24 mouse cellular contexts compared by ENCODE assay signal in the genomic region with DNA sequence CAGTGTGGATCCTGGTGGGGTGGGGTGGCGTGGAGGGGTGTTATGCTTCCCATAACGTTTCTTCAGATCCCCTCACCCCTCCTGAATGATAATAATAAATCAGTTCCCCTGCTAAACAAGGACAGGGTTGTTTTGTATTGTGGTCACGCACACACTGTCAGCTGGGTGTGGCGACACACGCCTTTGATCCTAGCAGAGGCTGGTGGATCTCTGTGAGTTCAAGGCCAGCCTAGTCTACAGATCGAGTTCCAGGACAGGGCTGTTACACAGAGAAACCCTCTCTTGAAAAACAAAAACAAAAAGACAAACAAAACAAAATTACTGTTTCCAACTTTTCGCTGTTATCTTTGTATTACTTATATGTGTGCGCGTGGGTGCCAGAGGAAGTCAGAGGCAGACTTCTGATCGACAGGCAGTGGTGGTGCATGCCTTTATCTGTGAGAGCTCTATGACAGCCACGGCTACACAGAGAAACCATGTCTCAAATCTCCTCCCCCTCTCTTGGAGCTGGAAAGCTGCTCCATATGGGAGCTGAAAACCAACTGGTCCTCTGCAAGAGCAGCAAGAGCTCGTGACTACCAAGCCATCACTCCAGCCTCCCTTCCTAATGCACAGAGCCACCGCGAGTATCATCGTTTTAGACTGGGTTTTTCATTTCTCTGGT. TPM values are rescaled to one million over a fixed set of nuclear protein-coding genes. Genes with fewer than 3 reads are reported as not detected.
DNase-seq lines count a peak whose midpoint lies in the region; ATAC-seq lines count a peak whose summit lies in the region.
"Had no signal": no experiment of that assay in that cellular context is flagged by ENCODE, and none has a peak within 500 bp of the region (broad histone marks: within the 10 kb centered on the region; RNA-seq: fewer than 3 reads in every experiment).

No protein-coding gene starts in this region.

- H3K27me3 ChIP-seq in forebrain, embryonic 13.5 days: no peaks in the 10 kb centered on the region
- H3K27me3 ChIP-seq: CH12.LX; embryonic facial prominence, embryonic 15.5 days; hindbrain, embryonic 12.5 days; neural tube, embryonic 15.5 days had no signal

- WGBS in forebrain, embryonic 13.5 days: 88% methylated on average over 15 of the region's 15 CpGs

- no peaks in the 10 kb centered on the region for H3K9me3 ChIP-seq in forebrain, embryonic 13.5 days (replicated peaks)
- H3K9me3 ChIP-seq: embryonic facial prominence, embryonic 15.5 days; hindbrain, embryonic 12.5 days; neural tube, embryonic 15.5 days had no signal

- no peak for ATAC-seq in forebrain, embryonic 13.5 days
- ATAC-seq: midbrain, embryonic 16.5 days had no signal

- H3K27ac ChIP-seq in forebrain, embryonic 13.5 days: no peak overlapping the region
- H3K27ac ChIP-seq: embryonic facial prominence, embryonic 15.5 days; hindbrain, embryonic 12.5 days; neural tube, embryonic 15.5 days had no signal

- peak; percentile 49 for DNase-seq in adrenal gland, postnatal 14 days
- no peak for DNase-seq in adrenal gland, postnatal 36 days
- DNase-seq in left cerebral cortex, adult 18-20 months (ENCODE audit: low spot score in 2 of 2): peak; percentile 29 to 63
- DNase-seq in left cerebral cortex, postnatal 10 days (ENCODE audit: extremely low spot score in 1 of 2, low spot score in 2 of 2): no peak
- DNase-seq in CD4-positive helper T cell, adult 2 months (ENCODE audit: low read depth, low spot score): peak; percentile 26
- peak; percentile 53 to 82 for DNase-seq in frontal cortex, postnatal 36 days (ENCODE audit: low spot score in 2 of 2)
- no peak for DNase-seq in cerebellum, adult 8-10 months
- DNase-seq: adrenal gland, adult 8-10 months; cerebellum, adult 11-12 months; cerebellum, postnatal 25 days; heart, postnatal 10 days; kidney, adult 2 months; kidney, postnatal 10 days; liver; lung, postnatal 10 days; thymus, postnatal 14 days had no signal

- peaks cover 8% of the 10 kb centered on the region; the same call in 1 of the 2 replicates for H3K4me1 ChIP-seq in forebrain, embryonic 13.5 days

- H3K4me2 ChIP-seq in forebrain, embryonic 13.5 days: no peak overlapping the region
- H3K4me2 ChIP-seq: embryonic facial prominence, embryonic 15.5 days; heart, embryonic 11.5 days; hindbrain, embryonic 12.5 days; neural tube, embryonic 15.5 days had no signal

- H3K9ac ChIP-seq in forebrain, embryonic 13.5 days: no peak overlapping the region
- H3K9ac ChIP-seq: embryonic facial prominence, embryonic 15.5 days; hindbrain, embryonic 12.5 days; neural tube, embryonic 15.5 days had no signal

- H3K36me3 ChIP-seq in forebrain, embryonic 13.5 days (ENCODE audit: poor library complexity, severe bottlenecking): peaks cover 51% of the 10 kb centered on the region

- intact Hi-C loops in left cerebral cortex, postnatal 10 days (cut with DNase I): no loop called here

- H3K4me3 ChIP-seq in forebrain, embryonic 13.5 days: no peak overlapping the region
- H3K4me3 ChIP-seq: embryonic facial prominence, embryonic 15.5 days; hindbrain, embryonic 12.5 days; neural tube, embryonic 15.5 days had no signal

RNA-seq across cellular contexts. Expression of a gene that starts 5.9 kb away (rescaled TPM):
- total RNA-seq in adrenal gland, postnatal 14 days (2021): 39.0 and 39.9 TPM in 2 replicates
- total RNA-seq in adrenal gland, postnatal 36 days (2021): 10 to 100 TPM; 35.4 to 54.1 TPM
- 10 to 100 TPM; 59.9 to 60.3 TPM for total RNA-seq in left cerebral cortex, adult 18-20 months (2021)
- total RNA-seq in left cerebral cortex, postnatal 10 days (2021): 10 to 100 TPM; 46.6 to 49.8 TPM
- 53.8 and 61.2 TPM in 2 replicates for polyA plus RNA-seq in forebrain, embryonic 13.5 days (2015; fragmentation: Nextera tagmentation; extraction: Ambion mirVana)

RNA-seq across cellular contexts. Expression of a gene that starts 10.2 kb away (rescaled TPM):
- total RNA-seq in adrenal gland, postnatal 14 days (2021): 64.2 and 74.7 TPM in 2 replicates
- total RNA-seq in adrenal gland, postnatal 36 days (2021): 10 to 100 TPM; 61.5 to 77.5 TPM
- 10 to 100 TPM; 44.8 to 48.4 TPM for total RNA-seq in left cerebral cortex, adult 18-20 months (2021)
- 10 to 100 TPM; 51.1 to 51.4 TPM for total RNA-seq in left cerebral cortex, postnatal 10 days (2021)
- 123 and 141 TPM in 2 replicates for polyA plus RNA-seq in forebrain, embryonic 13.5 days (2015; fragmentation: Nextera tagmentation; extraction: Ambion mirVana)

RNA-seq across cellular contexts. Expression of a gene that starts 20.9 kb away (rescaled TPM):
- 16.2 and 18.8 TPM in 2 replicates for total RNA-seq in adrenal gland, postnatal 14 days (2021)
- 1 to 10 TPM; 7.8 to 7.9 TPM for total RNA-seq in adrenal gland, postnatal 36 days (2021)
- total RNA-seq in left cerebral cortex, adult 18-20 months (2021): 10 to 100 TPM; 15.2 to 19.0 TPM
- 10 to 100 TPM; 12.8 to 14.0 TPM for total RNA-seq in left cerebral cortex, postnatal 10 days (2021)
- 7.7 and 8.4 TPM in 2 replicates for polyA plus RNA-seq in forebrain, embryonic 13.5 days (2015; fragmentation: Nextera tagmentation; extraction: Ambion mirVana)

RNA-seq across cellular contexts. Expression of a gene that starts 21.0 kb away (rescaled TPM):
- total RNA-seq in adrenal gland, postnatal 14 days (2021): 1.9 and 2.7 TPM in 2 replicates
- total RNA-seq in adrenal gland, postnatal 36 days (2021): 1 to 10 TPM; 1.1 to 1.3 TPM
- 1 to 10 TPM; 2.1 to 2.2 TPM for total RNA-seq in left cerebral cortex, adult 18-20 months (2021)
- total RNA-seq in left cerebral cortex, postnatal 10 days (2021): under 1 TPM; 0.86 to 0.97 TPM
- 0.44 and 0.54 TPM in 2 replicates for polyA plus RNA-seq in forebrain, embryonic 13.5 days (2015; fragmentation: Nextera tagmentation; extraction: Ambion mirVana)
- total RNA-seq: megakaryocyte-erythroid progenitor cell, adult 5-6 weeks had no signal

RNA-seq across cellular contexts. Expression of a gene that starts 23.1 kb away (rescaled TPM):
- total RNA-seq in adrenal gland, postnatal 14 days (2021): 354 and 356 TPM in 2 replicates
- total RNA-seq in adrenal gland, postnatal 36 days (2021): 100 to 1,000 TPM; 315 to 322 TPM
- 100 to 1,000 TPM; 132 TPM for total RNA-seq in left cerebral cortex, adult 18-20 months (2021)
- total RNA-seq in left cerebral cortex, postnatal 10 days (2021): 100 to 1,000 TPM; 182 to 186 TPM
- polyA plus RNA-seq in forebrain, embryonic 13.5 days (2015; fragmentation: Nextera tagmentation; extraction: Ambion mirVana): 585 and 646 TPM in 2 replicates

Comparison
In these comparisons a context has a peak if more than half of its experiments do, and no peak if none do; other contexts are left out.
1. DNase-seq: peak in adrenal gland, postnatal 14 days (single experiment), left cerebral cortex, adult 18-20 months (2 of 2), CD4-positive helper T cell, adult 2 months (single experiment) and frontal cortex, postnatal 36 days (2 of 2); none in adrenal gland, postnatal 36 days (0 of 2), left cerebral cortex, postnatal 10 days (0 of 2) and cerebellum, adult 8-10 months (single experiment).